Mouse (Mus musculus) embryonic facial prominence, embryonic 11.5 days (tissue): ENCODE data around the gene Ccdc106. TPM values are rescaled to one million over a fixed set of nuclear protein-coding genes. Genes with fewer than 3 reads are reported as not detected.

Experiments used
- ATAC-seq: fragments of 200-750 bp; cut with Nextera tagmentation; replicated peaks from 2 replicates; pipeline ENCODE4 v1.8.0; 2017; ENCODE audit warnings: low read depth; ENCODE audit not compliant: insufficient number of reproducible peaks, low FRiP score, low TSS enrichment
- DNase-seq: peaks from one replicate; pipeline ENCODE4 v3.0.0-alpha.2; 2015; ENCODE audit warnings: low spot score
- H3K27ac ChIP-seq: fragments of 300-500 bp; sonication (generic); replicated peaks from 2 replicates; pipeline ENCODE4 v1.5.1; 2014; ENCODE audit warnings: mild to moderate bottlenecking, low read depth, low read length, control low read depth
- H3K27me3 ChIP-seq: fragments of 300-500 bp; sonication (generic); 2 replicates; pipeline ENCODE4 v1.6.1; 2014; ENCODE audit warnings: mild to moderate bottlenecking, low read length, moderate library complexity, mixed read lengths; ENCODE audit not compliant: control insufficient read depth, insufficient read depth
- H3K36me3 ChIP-seq: fragments of 300-500 bp; sonication (generic); replicated peaks from 2 replicates; pipeline ENCODE4 v1.6.1; 2014; ENCODE audit warnings: low read depth, mild to moderate bottlenecking, low read length, moderate library complexity, mixed read lengths; ENCODE audit not compliant: control insufficient read depth, insufficient read depth
- H3K4me1 ChIP-seq: fragments of 300-500 bp; sonication (generic); 2 replicates; pipeline ENCODE4 v1.6.1; 2014; ENCODE audit warnings: low read length, mixed read lengths; ENCODE audit not compliant: control insufficient read depth, insufficient read depth
- H3K4me2 ChIP-seq: fragments of 300-500 bp; sonication (generic); 2 replicates; pipeline ENCODE4 v1.6.1; 2014; ENCODE audit warnings: low read depth, mild to moderate bottlenecking, control low read depth, low read length, moderate library complexity
- H3K4me3 ChIP-seq: fragments of 300-500 bp; sonication (generic); 2 replicates; pipeline ENCODE4 v1.5.1; 2014; ENCODE audit warnings: low read depth, low read length, control low read depth
- H3K9ac ChIP-seq: fragments of 300-500 bp; sonication (generic); replicated peaks from 2 replicates; pipeline ENCODE4 v1.6.1; 2014; ENCODE audit warnings: mild to moderate bottlenecking, control low read depth, low read length
- H3K9me3 ChIP-seq: fragments of 300-500 bp; sonication (generic); replicated peaks from 2 replicates; pipeline ENCODE4 v1.6.1; 2016; ENCODE audit warnings: mild to moderate bottlenecking, low read length, inconsistent platforms, mixed read lengths; ENCODE audit not compliant: control insufficient read depth
- WGBS: fragments of 180-500 bp; shearing (Covaris S2); extraction: QIAGEN DNeasy Blood & Tissue Kit; methylation state at CpG from one replicate; pipeline ENCODE4 v1.1.7; 2014; 5-methylcytosine and 5-hydroxymethylcytosine counted together
- polyA plus RNA-seq: library from polyadenylated mRNA; unstranded; fragments of >200 nt; fragmentation: Nextera tagmentation; extraction: Ambion mirVana; gene quantifications from 2 replicates; pipeline ENCODE4 v1.2.1, GENCODE M21; 2014

Ccdc106 gene
- polyA plus RNA-seq, 1 experiment from 2014 or later: 15.1 TPM

GRCm38 (mm10) chr7:5008229-5008628 is 12.1 kb upstream of the Ccdc106 start:
- Histone ChIP-seq H3K4me1 (no peaks in the 10 kb centered on the region; the same call in 1 of the 2 replicates), H3K36me3 (peaks cover 45% of the 10 kb centered on the region), H3K9ac (no peak overlapping the region), H3K9me3 (no peaks in the 10 kb centered on the region), H3K27ac (no peak overlapping the region), H3K27me3 (no peaks in the 10 kb centered on the region), H3K4me2 (no peak overlapping the region), H3K4me3 (no peak overlapping the region)
- no peak for DNase-seq
- no peak for ATAC-seq
- WGBS: 94% methylated on average over 26 of the region's 26 CpGs

DNA sequence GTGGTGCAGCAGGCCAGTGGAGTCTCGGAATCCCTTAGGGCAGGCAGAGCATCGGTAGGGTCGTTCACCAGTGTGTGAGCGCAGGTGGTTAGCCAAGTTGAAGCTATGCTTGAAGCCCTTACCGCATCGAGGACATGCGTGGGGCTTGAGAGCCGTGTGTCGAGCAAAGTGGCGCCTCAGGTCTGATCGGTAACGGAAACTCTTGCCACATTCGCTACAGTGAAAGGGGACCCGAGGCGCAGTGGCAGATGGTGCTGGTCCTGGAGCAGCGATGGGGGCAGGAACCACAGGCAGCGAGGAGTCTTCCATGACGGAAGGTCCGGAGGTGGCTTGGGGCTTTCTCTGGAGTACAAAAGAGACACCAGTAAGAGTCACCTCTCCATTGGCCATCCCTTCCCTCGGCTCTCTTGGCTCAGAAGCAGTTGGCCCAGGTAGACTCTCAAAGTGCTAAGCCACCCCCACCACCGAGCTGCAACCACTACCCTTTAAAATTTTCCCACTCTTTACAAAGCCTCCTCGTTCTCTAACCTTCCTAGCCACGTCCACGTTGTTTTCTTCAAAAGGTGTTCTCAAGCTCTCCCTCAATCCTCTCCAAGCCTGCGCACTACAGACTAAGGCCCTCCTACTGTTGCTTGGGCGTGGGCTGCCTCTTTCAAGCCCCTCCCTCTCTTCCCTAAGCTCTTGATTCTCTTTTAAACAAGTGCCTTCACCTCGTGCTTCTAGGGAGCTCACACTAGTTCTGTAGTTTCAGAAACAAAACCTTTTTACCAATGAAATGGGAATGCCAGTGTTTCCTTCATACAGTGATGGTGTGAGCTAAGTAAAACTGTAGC is 7.5 kb upstream of the Ccdc106 start:
- Histone ChIP-seq H3K36me3 (peaks cover 33% of the 10 kb centered on the region), H3K4me3 (0 out of 2 replicates have a peak overlapping the region, but pooled peaks have one; percentile 5), H3K9me3 (no peaks in the 10 kb centered on the region), H3K4me1 (no peaks in the 10 kb centered on the region; the same call in 1 of the 2 replicates), H3K27me3 (no peaks in the 10 kb centered on the region), H3K4me2 (no peak overlapping the region), H3K9ac (no peak overlapping the region), H3K27ac (no peak overlapping the region)
- WGBS: 92% methylated on average over 27 of the region's 27 CpGs
- ATAC-seq: no peak
- DNase-seq: no peak

GRCm38 (mm10) chr7:5014251-5015117 is 5.9 kb upstream of the Ccdc106 start, which contains the start of the genes Zfp524 and Fiz1:
Gene Zfp524, plus strand, starts transcription at chr7:5014415.
Gene Fiz1, minus strand, starts transcription at chr7:5014697.
- no peaks in the 10 kb centered on the region for H3K9me3 ChIP-seq
- H3K36me3 ChIP-seq: peaks cover 22% of the 10 kb centered on the region
- peak; percentile 73 for ATAC-seq
- H3K4me3 ChIP-seq: peak within 1 kb of the TSS; percentile 62
- DNase-seq: peak; percentile 99
- no peaks in the 10 kb centered on the region for H3K27me3 ChIP-seq
- peak within 1 kb of the TSS; percentile 80 for H3K9ac ChIP-seq
- H3K27ac ChIP-seq: peak within 1 kb of the TSS; percentile 97
- H3K4me2 ChIP-seq: peak within 1 kb of the TSS; percentile 54
- no peaks in the 10 kb centered on the region; the same call in 1 of the 2 replicates for H3K4me1 ChIP-seq
- under 1% methylated on average over 42 of the region's 42 CpGs for whole genome bisulfite sequencing

DNA sequence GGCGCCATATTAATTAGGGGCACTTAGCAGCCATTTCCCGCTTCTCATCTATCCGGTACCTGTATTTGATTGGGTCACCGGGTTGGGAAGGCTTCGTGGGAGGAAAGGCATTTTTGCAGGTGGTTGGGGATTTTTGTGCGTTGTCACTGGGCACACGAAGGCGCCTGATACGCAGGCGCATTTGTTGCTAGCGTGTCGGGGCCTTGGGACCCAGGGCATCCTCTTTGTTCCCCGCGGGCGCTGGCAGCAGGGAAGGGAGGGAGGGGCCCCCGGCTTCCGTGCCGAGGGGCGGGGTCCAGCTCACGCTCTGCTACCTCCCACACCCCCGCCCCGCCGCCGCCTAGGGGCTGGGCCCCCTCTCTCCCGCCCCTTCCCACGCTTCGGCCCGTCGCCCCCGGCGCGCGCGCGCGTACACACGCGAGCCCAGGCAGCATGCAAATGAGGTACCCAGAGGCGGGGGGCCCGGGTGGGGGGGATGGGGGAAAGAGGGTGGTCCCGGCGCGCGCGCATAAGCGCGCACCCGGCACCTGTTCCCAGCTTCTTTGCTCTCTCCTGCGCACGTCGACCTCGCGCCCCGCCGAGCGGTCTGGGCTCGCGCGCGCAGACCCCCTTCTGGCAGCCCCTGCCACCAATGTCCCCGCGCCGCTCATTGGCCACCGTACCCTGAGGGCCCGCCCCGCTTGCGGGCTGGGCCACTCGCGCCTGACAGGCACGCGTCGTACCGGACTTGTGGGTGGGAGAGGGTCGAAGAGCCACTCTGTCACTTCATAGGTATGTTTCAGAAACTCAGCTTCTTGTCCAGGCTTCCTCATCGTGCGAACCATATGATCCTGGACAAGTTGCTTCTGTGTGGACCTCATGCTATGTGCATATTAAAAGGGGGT is 5.0 kb upstream of the Ccdc106 start, which contains the start of gene Gm44973:
Gene Gm44973 (plus strand): TSS at position 379 of the 884 bp plus-strand sequence.
- H3K9ac ChIP-seq: peak within 1 kb of the TSS; percentile 80
- peak; percentile 96 for DNase-seq
- H3K36me3 ChIP-seq: peaks cover 16% of the 10 kb centered on the region
- no peaks in the 10 kb centered on the region; the same call in 1 of the 2 replicates for H3K4me1 ChIP-seq
- no peaks in the 10 kb centered on the region for H3K9me3 ChIP-seq
- H3K27me3 ChIP-seq: no peaks in the 10 kb centered on the region
- peak within 1 kb of the TSS; percentile 54 for H3K4me2 ChIP-seq
- under 1% methylated on average over 33 of the region's 76 CpGs for WGBS
- peak within 1 kb of the TSS; percentile 97 for H3K27ac ChIP-seq
- peak within 1 kb of the TSS; percentile 62 for H3K4me3 ChIP-seq
- ATAC-seq: peak; percentile 79

DNA sequence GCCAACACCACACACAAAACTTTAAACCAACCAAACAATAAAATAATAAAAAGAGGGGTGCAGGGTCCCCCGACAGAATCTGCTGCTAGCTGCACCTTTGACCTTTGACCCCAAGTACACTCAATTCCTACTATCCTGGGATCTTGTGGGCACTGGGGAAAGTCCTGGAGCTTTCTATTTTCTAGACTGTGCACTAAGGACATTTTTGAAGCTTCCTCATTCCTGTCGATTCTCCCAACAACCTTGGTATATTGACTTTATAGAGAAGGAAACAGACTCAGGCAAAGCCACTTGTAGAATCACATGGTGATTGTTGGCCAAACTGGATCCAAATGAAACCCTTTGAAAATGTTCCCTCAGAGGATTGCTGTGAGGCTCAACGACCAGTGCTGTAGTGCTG is 4.3 kb upstream of the Ccdc106 start:
- DNase-seq: no peak
- ATAC-seq: no peak
- 68% methylated on average over 3 of the region's 3 CpGs for WGBS

DNA sequence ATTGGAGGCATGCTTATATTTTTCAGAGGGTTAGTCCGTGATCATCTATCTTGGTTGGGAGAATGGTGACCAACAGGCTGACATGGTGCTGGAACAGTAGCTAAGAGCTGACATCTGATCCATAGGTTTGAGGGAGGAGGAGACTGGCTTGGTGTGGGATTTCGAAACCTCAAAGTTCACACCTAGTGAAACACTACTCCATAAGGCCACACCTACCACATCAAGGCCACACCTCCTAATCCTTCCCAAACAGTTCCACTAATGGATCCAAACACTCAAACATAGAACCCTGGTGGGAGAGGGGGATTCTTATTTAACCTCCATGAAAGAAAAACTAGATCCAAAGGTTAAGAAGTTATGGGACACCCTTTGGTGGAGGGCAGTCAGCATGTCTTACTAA is 3.4 kb upstream of the Ccdc106 start:
- ATAC-seq: no peak
- no peak for DNase-seq
- Histone ChIP-seq H3K4me2 (no peak overlapping the region), H3K4me1 (no peaks in the 10 kb centered on the region; the same call in 1 of the 2 replicates), H3K36me3 (peaks cover 6% of the 10 kb centered on the region), H3K27ac (no peak overlapping the region), H3K9ac (no peak overlapping the region), H3K9me3 (no peaks in the 10 kb centered on the region), H3K4me3 (no peak overlapping the region), H3K27me3 (no peaks in the 10 kb centered on the region)
- 96% methylated on average over 2 of the region's 2 CpGs for WGBS

More for the DNA sequence above, 4.3 kb upstream of the Ccdc106 start:
- H3K9me3 ChIP-seq: no peaks in the 10 kb centered on the region
- peaks cover 13% of the 10 kb centered on the region for H3K36me3 ChIP-seq
- no peaks in the 10 kb centered on the region; the same call in 1 of the 2 replicates for H3K4me1 ChIP-seq
- H3K27ac ChIP-seq: peak overlapping the region; percentile 97
- peak overlapping the region; percentile 62 for H3K4me3 ChIP-seq
- H3K4me2 ChIP-seq: peak overlapping the region; percentile 54
- H3K27me3 ChIP-seq: no peaks in the 10 kb centered on the region
- H3K9ac ChIP-seq: peak overlapping the region; percentile 73; the same call in 1 of the 2 replicates

- Histone ChIP-seq H3K27ac (no peak overlapping the region), H3K4me1 (no peaks in the 10 kb centered on the region; the same call in 1 of the 2 replicates), H3K36me3 (peaks cover 4% of the 10 kb centered on the region), H3K4me2 (no peak overlapping the region), H3K27me3 (no peaks in the 10 kb centered on the region), H3K9me3 (no peaks in the 10 kb centered on the region), H3K4me3 (no peak overlapping the region), H3K9ac (no peak overlapping the region)
- 95% methylated on average over 16 of the region's 16 CpGs for WGBS
- ATAC-seq (no peak), DNase-seq (no peak)
Measured at GRCm38 (mm10) chr7:5017352-5017751, 3.0 kb upstream of the Ccdc106 start.
